Mouse (Mus musculus): ENCODE measurements around the gene Gm21969.

Gene Gm21969

DNA sequence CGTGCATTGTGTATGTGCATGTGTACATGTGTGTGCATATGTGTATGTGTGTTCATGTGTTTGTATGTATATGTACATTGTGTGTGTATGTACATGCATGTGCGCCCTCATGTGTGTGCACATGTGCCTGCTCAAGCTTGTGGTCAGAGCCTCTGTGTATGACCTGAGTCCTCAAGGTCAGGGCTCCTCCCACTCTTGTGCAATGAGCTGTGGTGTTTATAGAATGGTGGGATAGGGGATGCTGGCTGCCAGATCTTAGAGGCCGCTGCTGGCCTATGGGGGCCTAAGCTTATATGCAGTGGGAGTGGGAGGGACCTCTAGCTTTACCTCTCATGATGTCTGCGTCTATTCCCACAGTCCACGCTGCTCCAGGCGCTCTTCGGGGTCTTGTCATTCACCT, 17.3 kb upstream of the Gm21969 start:
- no peak for DNase-seq (ENCODE audit: low spot score in 2 of 2)

DNA sequence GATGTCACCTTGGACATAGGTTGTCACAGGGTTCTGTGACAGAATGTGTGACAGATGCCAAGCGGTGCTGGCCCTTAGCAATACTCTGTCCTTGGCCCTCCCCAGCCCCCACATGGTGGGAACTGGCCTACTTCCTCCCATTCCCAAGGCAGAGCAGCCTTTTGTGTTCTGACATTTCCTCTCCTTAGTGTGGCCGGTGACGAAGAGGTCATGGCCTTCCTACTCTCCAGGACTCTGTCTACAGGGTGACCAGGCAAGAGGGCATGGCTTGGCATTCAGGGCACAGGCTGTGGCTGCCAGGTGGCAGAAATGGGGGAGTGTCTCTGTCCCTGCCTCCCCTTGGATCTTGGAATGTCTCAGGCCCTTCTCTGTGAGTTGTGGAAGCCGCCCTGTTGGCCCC, 15.6 kb upstream of the Gm21969 start:
- no peak for DNase-seq (ENCODE audit: low spot score in 2 of 2)

DNA sequence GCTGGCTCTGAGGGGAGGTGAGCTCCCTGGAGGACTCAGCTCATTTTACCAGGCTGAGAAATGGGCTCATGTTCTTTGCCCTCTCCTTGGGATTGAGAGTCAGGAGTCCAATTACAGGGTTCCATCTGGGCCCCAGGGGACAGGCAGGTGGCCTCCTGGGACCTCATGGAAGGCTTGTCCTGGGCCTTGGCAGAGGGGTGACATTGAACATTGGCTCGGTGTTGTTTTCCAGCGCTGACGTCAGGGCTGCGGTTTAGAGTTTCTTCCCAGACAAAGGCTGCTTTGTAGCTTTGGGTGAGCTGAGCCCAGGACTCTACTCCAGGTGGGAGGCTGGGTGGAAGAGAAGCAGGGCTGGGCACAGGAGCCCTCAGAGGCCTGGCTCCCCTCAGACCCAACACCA, 15.2 kb upstream of the Gm21969 start:
- no peak for DNase-seq (ENCODE audit: low spot score in 2 of 2)

DNA sequence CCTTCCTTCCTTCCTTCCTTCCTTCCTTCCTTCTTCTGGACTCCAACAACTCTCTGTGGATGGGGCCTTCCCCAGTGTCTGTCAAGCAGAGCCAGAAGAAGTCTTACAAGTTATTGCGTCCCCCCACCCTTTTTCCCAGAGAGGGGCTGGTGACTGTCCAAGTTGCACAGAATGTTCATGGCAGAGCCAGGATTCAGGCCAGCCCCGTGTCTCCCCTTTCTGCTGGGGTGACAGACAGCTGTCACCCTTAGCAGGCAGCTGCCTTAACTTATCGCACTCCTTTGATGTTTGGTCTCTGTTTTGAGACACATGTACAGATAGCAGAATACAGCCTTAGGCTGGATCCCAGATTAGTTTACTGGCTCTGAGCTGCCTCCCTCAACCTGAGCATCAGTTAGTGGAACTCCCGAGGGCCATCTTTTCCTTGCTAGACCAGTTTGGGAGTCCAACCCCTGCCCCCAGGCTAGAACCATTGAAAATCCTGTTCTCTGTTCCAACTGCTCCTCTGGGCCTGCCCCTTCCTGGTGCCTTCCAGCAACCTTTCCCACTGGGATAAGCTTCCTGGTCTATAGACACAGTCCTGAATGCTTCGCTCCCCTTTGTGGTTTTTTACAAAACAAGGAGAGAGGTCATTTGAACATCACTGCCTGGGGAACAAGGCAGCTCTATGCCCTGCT, 13.5 kb upstream of the Gm21969 start:
- no peak for DNase-seq (ENCODE audit: low spot score in 2 of 2)

DNA sequence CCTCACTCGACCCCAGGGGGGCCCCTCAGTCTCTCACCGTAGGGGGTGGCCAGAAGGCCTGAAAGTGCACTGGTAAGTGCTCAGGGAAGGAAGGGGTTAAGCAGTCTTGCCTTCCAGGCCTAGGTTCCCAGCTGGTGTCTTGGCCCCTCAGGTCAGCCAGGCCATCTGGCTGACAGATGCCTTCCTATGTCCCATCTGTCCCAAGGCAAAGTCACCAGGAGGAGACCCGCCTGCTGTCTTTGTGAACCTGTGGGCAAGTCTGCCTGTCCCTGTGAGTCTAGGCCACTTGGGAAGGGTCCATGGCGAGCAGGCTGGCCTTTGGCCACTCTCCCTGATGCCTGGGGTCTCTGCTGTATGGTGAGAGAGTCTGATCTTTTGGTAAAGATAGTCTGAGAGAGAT, 12.5 kb upstream of the Gm21969 start:
- peak in 1 of 2 experiments; percentile 64 for DNase-seq (ENCODE audit: low spot score in 2 of 2)

DNA sequence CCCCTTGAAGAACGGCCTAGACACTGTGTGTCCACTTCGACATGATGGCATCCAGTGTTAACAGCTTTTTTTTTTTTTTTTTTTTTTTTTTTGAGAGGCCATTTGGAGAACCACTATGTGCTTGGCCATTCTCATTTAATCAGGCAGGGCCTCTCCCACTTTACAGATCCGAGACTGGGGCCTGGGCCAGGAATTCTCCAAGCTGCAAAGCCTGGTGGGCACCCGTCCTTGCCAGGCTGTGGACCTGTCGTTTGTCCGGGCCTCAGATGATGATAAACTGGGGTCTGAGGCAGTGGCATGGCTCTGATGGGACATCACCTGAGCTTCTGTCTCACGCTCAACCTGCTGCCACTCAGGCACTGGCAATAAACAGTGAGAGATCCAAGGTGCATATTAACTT, 10.1 kb upstream of the Gm21969 start:
- DNase-seq (ENCODE audit: low spot score in 2 of 2), result no peak

DNA sequence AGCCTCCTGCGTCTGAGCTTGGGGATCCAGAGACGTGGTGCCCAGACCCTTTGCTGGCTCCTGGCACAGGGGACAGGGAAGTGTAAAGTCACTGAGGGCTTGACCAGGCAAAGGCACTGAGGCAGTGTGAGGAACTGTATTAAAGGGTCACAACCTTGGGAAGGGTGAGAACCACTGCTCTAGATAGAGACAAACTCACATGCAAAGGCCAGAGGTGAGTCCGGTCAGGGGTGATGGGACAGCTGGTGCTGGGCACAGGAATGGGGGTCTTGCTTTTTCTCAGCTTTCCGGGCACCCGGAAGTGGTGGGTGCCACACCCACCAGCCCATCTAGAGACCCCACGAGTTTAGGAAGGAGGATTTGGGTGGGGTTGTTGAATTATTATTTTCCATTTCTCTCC, 9.6 kb upstream of the Gm21969 start:
- no peak for DNase-seq (ENCODE audit: low spot score in 2 of 2)

DNA sequence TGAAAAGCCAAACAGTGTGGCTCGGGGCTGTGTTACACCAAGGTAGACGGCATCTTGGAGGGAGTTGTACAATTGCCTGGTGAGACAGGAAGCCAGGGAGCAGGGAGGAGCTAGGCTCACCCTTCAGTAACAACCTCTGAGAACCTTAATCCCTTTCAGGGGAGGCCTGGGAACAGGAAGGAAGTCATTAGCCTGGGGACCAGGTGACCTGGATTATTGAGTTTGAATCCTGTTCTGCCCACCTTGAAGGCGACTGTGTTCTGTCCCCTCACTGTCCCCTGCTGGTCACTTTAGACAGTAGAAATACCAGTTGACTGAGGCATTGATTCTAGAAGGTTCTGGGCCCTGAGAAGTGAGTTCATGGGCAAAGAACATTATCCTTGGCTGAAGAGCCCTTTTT, 8.9 kb upstream of the Gm21969 start:
- no peak for DNase-seq (ENCODE audit: low spot score in 2 of 2)

DNA sequence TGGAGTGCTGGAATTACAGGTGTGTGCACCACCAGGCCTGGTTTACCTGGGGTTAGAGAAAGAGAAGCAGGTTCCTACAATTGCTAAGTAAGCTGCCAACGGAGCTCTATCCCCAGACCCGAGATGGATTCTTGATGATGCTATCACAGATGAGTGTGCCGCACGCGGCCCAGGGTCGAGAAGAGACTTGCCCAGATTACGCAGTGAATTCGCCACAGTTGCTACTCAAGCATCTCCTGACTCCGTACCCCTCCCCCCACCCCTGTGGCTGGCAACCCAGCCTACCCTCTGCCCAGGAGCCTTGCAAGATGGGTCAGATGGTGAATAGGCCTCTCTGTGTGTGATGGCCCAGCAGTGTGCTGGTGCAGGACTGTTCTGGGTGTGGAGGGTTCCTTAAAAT, 6.3 kb upstream of the Gm21969 start:
- DNase-seq (ENCODE audit: low spot score in 2 of 2), result no peak

DNA sequence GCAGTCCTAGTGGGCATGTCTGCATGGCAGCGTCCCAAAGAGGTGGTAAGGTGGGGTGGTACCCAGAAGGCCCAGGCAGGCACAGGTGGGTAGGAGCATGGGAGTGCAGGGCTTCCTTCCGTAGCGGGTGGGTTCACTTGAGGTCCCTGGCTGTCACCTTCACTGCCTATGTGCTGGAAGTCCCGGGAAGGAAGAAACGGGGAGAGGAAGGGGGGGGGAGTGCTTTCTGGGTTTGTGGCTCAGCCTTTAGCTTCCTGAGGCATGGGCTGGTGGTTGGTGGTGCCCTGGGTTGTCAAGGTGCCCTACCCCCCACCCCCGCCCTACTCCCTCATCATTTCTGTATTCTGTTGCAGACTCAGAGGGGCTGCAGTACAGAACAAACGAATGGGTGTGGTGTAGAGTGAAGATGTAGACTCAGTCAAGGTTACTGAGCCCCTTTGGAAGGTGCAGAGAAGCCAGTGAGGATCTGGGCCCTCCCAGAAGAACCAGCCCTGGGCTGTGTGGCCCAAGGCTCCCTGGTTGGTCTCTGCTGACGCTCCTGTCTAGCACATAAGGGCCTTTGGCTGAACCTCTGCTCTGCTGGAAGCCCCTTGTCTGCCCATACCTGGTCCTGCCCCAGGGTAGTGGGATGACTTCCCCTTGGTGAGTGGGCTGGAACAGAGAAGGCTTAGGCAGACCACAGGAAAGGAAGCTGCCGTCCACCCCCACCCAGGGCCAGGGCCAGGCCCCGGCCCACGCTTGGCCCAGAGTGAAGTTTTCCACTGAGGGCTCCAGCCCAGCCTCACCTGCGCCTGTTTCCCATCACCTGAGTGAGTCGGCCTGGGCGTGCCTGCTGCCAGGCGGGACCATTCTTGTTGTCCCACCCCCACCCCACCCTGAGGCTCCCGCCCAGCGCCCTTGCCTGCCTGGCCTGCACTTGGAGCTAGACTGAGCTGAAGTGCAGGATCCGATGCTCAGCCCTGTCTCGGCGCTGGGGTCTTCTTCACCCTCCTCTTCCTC, 5.4 kb upstream of the Gm21969 start:
- DNase-seq (ENCODE audit: low spot score in 2 of 2), result no peak

DNA sequence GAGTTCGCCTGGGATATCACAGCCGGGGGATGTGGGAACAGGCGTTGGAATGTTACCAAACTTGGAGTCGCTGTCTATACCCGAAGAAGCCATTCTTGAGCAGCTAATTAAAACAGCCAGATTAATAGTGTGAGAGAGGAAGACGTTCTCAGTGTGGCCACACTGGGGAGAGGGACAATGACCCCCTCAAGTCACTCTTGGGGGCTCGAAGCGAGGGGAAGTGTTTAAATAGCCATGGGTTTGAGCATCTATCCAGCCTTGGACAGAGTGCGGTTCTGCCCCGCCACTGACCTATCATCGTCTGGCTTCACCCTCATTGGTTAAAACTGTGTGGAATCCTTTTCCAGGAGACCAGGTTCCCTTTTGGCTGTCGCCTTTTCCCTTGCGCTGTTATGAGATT, 4.6 kb upstream of the Gm21969 start:
- no peak for DNase-seq (ENCODE audit: low spot score in 2 of 2)

DNA sequence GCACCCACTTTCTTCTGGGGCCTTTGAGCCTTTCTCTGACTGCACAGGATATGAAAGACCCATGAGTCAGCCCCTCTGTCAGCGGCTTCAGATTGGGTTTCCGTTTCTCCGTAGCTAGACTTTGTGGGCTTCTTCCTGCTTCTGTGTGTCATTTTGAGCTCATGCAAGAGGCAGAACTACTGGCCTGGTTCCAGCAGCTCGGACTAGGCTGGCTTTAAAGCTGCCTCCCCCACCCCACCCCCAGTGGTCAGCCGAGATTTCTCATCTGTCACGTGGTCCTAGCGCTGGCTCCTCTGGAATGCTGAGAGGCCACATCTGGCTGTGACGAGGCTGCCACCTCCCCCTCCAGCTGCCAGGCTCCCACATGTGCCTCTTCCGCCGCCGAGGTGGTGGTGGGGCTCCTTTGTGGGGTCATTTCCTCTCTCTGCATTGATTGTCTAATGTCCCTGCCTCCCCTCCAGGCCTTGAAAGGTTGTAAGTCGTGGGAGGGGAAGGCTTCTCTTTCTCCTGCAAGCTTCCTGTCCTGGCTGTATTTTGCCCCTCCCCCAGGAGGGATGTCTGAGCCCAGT, 4.0 kb upstream of the Gm21969 start:
- DNase-seq (ENCODE audit: low spot score in 2 of 2), result peak; percentile 43 to 52

DNA sequence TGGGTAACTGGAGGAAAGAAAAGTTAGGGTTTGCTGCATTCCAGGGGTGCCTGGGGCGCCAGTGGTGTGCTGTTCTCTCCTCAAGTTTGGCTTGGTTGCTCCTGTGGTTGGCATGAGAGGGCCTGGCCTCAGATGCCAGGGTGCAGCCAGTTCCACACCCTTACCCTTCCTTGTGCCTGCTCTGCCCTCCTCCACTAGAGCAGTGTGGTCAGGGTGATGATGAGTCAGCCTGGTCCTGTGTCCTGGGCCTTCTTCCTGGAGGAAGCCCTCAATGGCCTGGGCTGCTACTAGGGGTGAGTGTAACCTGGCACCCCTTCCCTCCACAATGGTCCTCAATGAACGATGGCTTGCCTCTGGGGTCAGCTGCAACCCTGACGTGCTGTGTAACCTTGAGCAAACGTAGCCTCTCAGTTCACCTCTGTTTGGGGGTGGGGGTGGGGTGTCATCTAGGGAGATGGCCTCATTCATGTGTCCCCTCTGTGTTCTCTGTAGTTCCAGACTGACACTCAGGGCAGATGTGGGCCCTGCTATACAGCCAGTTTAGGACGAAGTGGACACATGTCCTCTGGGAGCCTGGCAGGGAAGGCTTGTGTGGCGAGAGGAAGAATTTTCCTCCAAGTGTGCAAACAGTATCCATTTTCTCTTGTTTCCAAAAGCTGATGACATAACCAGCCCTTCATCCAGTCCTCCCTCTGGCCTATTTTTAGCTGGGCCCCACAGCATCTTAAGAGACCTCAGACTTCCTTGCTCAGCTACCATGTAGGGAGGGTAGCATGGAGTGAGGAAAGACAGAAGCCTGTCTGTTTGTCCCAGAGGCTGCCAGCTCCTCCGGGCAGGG, 1.2 kb upstream of the Gm21969 start:
- DNase-seq (ENCODE audit: low spot score in 2 of 2), result no peak

DNA sequence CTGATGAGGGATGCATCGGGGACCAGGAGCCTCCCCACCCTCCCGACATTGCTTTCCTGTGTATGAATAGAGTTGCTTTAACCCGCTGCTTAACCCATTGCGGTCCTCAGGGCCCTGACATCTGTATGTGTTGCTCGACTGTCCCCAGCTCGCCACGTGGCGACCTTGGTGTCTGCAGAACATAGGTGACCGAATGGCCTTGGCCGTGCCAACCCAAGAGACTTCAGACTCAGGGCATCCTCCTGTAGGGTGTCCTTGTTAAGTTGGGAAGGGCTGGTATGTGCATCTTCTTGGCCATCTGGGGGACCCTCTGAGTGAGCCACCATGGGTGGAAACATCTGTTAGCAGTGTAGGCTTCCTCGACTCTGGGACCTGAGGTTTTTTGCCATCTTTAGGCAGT, 2.2 kb downstream of the Gm21969 start:
- DNase-seq (ENCODE audit: low spot score in 2 of 2), result no peak

DNA sequence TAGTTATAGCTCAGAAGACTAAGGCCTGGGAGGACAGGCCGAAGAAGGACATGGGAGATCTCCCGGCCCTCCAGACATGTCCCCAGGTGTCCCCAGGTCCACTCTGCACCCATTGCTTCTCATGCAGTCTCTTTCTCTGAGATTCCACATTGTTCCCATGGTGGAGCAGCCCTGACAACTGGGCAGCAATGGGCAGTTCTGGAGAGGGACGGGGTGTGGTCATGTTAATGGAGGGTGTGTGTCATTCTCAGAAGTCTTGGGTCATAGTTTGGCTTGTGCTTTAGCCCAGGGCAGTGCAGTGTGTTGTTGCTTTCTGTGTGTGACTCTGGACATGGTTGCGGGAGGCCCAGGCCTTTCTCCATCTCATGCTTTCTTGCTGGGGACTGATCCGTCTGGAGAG, 3.7 kb downstream of the Gm21969 start:
- no peak for DNase-seq (ENCODE audit: low spot score in 2 of 2)

DNA sequence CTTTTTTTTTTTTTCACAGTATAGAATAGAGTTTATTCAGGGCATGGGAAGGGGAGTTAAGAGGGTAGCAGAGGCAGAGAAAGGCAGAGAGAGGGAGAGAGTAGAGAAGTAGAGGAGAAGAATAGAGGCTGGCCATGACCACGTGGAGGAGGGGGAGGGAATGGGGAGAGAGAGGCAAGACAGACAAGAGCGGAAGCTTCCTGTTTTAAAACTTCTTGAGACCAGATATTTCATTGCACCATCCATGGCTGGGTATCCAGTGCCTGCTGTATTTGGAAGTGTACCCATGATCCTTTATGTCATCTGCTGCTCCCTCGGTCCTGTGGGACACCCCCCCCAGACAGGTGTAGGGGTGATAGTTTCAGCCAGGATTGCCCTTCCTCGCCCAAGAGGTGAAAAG, 6.0 kb downstream of the Gm21969 start:
- no peak for DNase-seq (ENCODE audit: low spot score in 2 of 2)

DNA sequence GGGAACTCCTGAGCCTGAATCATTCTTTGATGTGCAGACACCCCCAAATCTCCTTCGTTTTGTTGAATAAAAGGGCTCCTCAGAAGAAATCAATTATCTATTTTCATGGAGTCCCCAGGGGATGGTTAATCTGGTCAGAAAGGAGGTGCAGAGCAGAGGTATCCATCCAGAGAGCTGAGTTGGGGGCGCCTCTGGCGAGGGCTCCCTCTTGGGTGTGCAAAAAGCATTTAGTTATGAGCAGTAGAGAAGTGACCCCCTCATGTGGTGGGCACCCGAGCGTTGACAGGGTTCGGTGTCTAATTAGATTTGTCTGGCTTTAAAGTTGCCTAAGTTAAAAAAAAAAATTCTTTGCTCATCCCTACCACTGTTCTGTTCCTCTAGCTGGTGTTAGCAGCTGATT, 8.0 kb downstream of the Gm21969 start:
- DNase-seq (ENCODE audit: low spot score in 2 of 2), result no peak

DNA sequence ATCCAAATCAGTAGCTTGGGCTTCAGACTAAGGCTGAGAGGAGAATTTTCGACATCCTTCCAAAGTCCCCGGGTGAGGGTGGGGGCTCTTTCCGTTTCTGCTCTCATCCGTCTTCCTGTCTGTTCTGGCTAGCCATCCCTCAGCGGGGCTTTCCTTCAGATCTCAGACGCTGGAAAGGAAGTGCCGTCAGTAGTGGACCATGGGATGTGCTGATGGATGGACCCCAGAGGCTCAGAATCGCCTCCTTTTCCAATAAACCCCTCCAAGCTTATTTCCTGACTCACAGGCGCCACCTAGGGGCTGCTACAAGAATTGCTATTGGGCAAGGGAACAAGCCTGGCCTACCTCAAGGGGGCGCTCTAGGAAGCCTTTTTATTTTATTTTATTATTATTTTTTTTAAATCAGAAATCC, 8.6 kb downstream of the Gm21969 start:
- DNase-seq (ENCODE audit: low spot score in 2 of 2), result peak; percentile 77 to 88

DNA sequence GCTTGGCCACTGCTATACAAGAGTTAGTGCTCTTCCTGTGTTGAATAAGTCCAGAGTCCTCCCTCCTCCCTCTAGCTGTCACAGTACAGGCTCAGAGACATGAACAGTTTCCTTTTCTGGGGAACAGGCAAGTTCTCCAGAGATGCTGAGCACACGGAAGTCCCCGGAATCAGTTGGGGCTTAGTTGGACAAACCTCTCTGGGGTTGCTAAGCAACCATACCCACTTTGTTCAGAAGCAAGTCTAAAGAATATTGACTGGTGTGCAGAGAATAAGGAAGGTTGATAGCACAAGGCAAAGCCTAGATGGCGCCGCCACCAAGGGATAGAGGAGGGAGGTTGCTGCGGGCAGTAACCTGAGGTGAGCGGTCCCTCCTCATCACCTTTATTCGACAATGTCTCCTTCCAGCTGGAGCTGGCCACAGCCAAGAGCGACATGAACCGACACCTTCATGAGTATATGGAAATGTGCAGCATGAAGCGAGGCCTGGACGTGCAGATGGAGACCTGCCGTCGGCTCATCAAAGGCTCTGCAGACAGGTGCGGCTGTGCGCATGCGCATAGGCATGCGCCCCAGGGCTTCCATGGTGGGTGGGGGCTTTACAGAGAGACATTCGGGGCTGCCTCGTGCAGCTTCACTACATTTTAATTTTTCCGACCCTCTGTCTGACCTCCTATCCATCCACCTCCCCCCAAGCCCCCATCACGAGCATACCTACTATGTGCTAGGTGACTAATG, 11.7 kb downstream of the Gm21969 start:
- no peak for DNase-seq (ENCODE audit: low spot score in 2 of 2)

DNA sequence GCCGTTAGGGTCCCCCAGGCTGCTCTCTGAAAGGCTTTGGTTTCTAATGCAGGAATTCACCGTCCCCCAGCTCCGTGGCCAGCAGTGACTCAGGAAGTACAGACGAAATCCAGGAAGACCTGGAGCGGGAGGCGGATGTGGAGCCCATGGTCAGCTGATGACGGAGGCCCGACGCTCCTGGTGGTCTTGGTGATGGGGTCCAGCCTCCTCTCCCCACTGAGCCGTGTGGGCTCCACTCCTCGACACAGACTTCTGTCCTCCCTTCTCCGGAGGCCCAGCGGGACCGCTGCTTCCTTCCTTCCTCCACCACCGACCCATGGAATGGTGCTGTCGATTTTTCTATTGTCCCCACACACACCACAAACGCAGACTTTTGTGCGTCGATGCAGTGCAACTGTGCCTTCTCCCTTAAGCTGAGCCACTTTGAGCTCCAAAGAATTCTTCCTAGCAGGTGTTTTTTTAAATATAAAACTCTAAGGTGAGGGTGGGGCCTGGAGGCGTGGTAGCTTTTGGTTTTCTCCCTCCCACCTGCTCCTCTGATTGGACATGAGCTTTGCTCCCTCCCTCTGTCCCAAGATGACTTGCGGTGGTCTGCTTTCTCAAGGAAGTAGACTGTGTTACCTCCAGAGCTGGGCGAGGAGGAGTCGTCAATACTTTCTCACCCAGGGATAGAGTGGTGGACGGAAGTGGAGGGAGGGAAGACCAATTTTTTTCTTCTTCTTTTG, 13.5 kb downstream of the Gm21969 start:
- no peak for DNase-seq (ENCODE audit: low spot score in 2 of 2)

DNA sequence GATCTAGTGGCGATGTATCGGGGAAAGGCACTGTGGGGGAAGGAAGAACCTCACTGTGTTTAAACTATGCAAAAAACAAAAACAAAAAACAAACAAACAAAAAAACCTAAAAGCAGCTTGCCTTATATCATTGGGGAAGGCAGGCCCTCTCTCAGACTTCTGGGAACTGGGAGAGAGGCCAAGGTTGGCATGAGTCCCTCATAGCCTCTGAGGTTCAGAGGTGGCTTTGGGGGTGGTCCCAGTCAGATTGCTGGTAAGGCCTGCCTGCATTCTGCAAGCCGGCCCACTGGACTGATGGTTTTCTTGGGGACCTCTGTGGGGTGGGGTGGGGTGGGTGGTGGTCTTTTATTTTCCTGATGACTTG, 14.0 kb downstream of the Gm21969 start:
- peak in 1 of 2 experiments; percentile 48 for DNase-seq (ENCODE audit: low spot score in 2 of 2)

Measured in cerebellum, postnatal 4 days (tissue).